Mouse (Mus musculus): ENCODE measurements around the gene Gpr137.

GRCm38 (mm10) chr19:6980381-6981093 is 38.3 kb upstream of the Gpr137 start, which contains the start of gene Fkbp2:
- TF ChIP-seq CTCF (IDR thresholded peaks at IDR 0.05; ENCODE audit: extremely low read depth, insufficient read length, insufficient replicate concordance, low read depth, low read length) (no peak), POLR2A (IDR thresholded peaks at IDR 0.05; ENCODE audit: low read depth, low read length) (peak; percentile 96)
